Mouse (Mus musculus) spleen, adult 2 months (tissue): ENCODE measurements around the gene Nprl2. TPM values are rescaled to one million over a fixed set of nuclear protein-coding genes. Genes with fewer than 3 reads are reported as not detected.

Experiments used
- DNase-seq, 2 experiments: peaks; one replicate each; pipeline versions ENCODE4 v3.0.0 to v3.0.0-alpha.2; 2012 to 2021; ENCODE audit warnings: low spot score in 2 of 2, low read depth in 1 of 2
- H3K27ac ChIP-seq: fragments of 200-500 bp; 2 replicates; pipeline ENCODE4 v1.5.1; 2012; ENCODE audit warnings: low read length, inconsistent platforms; ENCODE audit not compliant: insufficient read depth
- H3K27me3 ChIP-seq: fragments of 200-500 bp; 2 replicates; pipeline ENCODE4 v1.6.1; 2012; ENCODE audit warnings: mild to moderate bottlenecking, moderate library complexity, low read length, inconsistent platforms; ENCODE audit not compliant: control insufficient read depth, insufficient read depth
- H3K36me3 ChIP-seq: fragments of 200-500 bp; 2 replicates; pipeline ENCODE4 v1.6.1; 2012; ENCODE audit warnings: mild to moderate bottlenecking, low read length, inconsistent platforms; ENCODE audit not compliant: control insufficient read depth, insufficient read depth
- H3K4me1 ChIP-seq: fragments of 200-500 bp; 2 replicates; pipeline ENCODE4 v1.6.1; 2011; ENCODE audit warnings: inconsistent platforms; ENCODE audit not compliant: control insufficient read depth, insufficient read depth, insufficient read length
- H3K4me3 ChIP-seq: fragments of 200-500 bp; 2 replicates; pipeline ENCODE4 v1.5.1; 2011; ENCODE audit warnings: mild to moderate bottlenecking, inconsistent platforms; ENCODE audit not compliant: insufficient read depth, insufficient read length; ENCODE audit errors: extremely low read depth
- CTCF ChIP-seq: fragments of 200-500 bp; IDR thresholded peaks from 2 replicates; pipeline ENCODE4 v1.5.1; 2011; ENCODE audit warnings: mild to moderate bottlenecking, inconsistent platforms; ENCODE audit not compliant: insufficient read depth, insufficient read length, insufficient replicate concordance; ENCODE audit errors: extremely low read depth
- POLR2A ChIP-seq: fragments of 200-500 bp; IDR thresholded peaks from 2 replicates; pipeline ENCODE4 v1.6.1; 2011; ENCODE audit warnings: low read depth, low read length, inconsistent platforms
- WGBS: fragments of 180-500 bp; shearing (Covaris S2); methylation state at CpG from one replicate; pipeline ENCODE4 v1.1.7; 2018; 5-methylcytosine and 5-hydroxymethylcytosine counted together
- polyA plus RNA-seq: library from polyadenylated mRNA; depleted of rRNA; stranded (reverse); fragments of >200 nt; gene quantifications from 2 replicates; pipeline ENCODE4 v1.2.3, GENCODE M21; 2012; rRNA removed

Nprl2 gene
- polyA plus RNA-seq, 1 experiment = 24.4 TPM

- no peak for DNase-seq
- Histone ChIP-seq H3K36me3 (peaks cover 27% of the 10 kb centered on the region), H3K4me1 (no peaks in the 10 kb centered on the region; the same call in 1 of the 2 replicates), H3K4me3 (no peak overlapping the region), H3K27me3 (no peaks in the 10 kb centered on the region), H3K27ac (peak overlapping the region; percentile 9; the same call in 1 of the 2 replicates)
- no peak for TF ChIP-seq POLR2A
- no peak for TF ChIP-seq CTCF
- 88% methylated on average over 11 of the region's 11 CpGs for WGBS
Observed at GRCm38 (mm10) chr9:107593101-107593976, 51.3 kb downstream of the Nprl2 start.

DNA sequence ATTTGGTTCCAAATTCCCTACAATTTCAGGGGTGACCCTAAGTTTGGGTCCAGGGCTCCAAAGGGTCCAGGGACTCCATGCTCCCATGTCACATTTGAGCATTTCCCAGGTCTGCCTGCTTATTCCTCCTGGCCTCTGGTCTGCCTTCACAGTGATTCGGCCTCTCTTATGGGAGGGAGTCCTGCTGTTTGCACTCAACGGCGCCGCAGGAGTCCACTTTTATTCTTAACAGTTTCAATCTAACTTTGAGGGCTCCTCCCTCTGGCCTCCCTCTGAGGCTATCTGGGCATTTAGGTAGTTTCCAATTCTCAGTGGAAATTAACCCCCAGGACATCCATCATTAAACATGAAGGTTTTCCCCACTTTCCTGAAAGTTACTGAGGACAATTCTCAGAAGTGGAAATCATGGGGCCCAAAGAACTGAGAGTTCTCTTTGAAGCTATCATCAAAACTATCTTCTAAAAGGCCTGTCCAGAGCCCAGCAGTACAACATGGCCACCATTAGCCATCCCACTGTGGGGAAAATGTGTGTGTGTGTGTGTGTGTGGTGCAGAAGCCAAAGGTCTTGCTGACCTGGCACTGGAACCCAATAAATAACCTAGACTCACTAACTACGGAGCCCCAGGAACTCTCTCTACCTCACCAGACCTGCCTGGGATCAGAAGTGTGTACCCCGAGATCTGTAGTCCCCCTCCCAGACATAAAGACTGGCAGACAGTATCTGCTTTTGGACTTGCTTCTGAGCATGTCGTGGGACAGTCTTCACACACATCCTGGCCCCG is 52.4 kb downstream of the Nprl2 start:
- Histone ChIP-seq H3K36me3 (peaks cover 27% of the 10 kb centered on the region), H3K4me3 (no peak overlapping the region), H3K27ac (no peak overlapping the region), H3K27me3 (no peaks in the 10 kb centered on the region), H3K4me1 (no peaks in the 10 kb centered on the region)
- DNase-seq = no peak
- TF ChIP-seq POLR2A = no peak
- TF ChIP-seq CTCF = no peak
- WGBS = 91% methylated on average over 8 of the region's 8 CpGs

Other genes with a start within 250 kb of the Nprl2 start
- gene Cish, start 246.2 kb upstream of the Nprl2 start, polyA plus RNA-seq = 9.3 and 13.3 TPM in 2 replicates
- gene Hemk1, start 203.9 kb upstream of the Nprl2 start, polyA plus RNA-seq = 11.0 and 12.2 TPM in 2 replicates
- 0.29 and 0.50 TPM in 2 replicates for gene 6430571L13Rik, start 201.6 kb upstream of the Nprl2 start, polyA plus RNA-seq
- 1.6 and 2.2 TPM in 2 replicates for gene Cacna2d2, start 142.6 kb upstream of the Nprl2 start, polyA plus RNA-seq
- 28.6 and 33.4 TPM in 2 replicates for gene Tmem115, start 8.3 kb upstream of the Nprl2 start, polyA plus RNA-seq
- gene Cyb561d2, start within 50 bp of the Nprl2 start, polyA plus RNA-seq = 33.1 and 42.8 TPM in 2 replicates
- gene Zmynd10, start 5.1 kb downstream of the Nprl2 start, polyA plus RNA-seq = 0.84 and 0.88 TPM in 2 replicates
- 20.9 and 23.5 TPM in 2 replicates for gene Rassf1, start 9.3 kb downstream of the Nprl2 start, polyA plus RNA-seq
- gene Tusc2, start 21.0 kb downstream of the Nprl2 start, polyA plus RNA-seq = 32.5 and 49.1 TPM in 2 replicates
- gene Hyal2, start 25.7 kb downstream of the Nprl2 start, polyA plus RNA-seq = 38.1 and 44.3 TPM in 2 replicates
- gene Hyal1, start 34.7 kb downstream of the Nprl2 start, polyA plus RNA-seq = 3.2 and 3.7 TPM in 2 replicates
- 34.1 and 36.8 TPM in 2 replicates for gene Naa80, start 36.7 kb downstream of the Nprl2 start, polyA plus RNA-seq
- gene Hyal3, start 38.6 kb downstream of the Nprl2 start, polyA plus RNA-seq = 0.54 and 1.00 TPM in 2 replicates
- gene Ifrd2, start 45.4 kb downstream of the Nprl2 start, polyA plus RNA-seq = 71.2 and 78.3 TPM in 2 replicates
- gene Sema3b, start 67.0 kb downstream of the Nprl2 start, polyA plus RNA-seq = 3.3 TPM in 2 replicates
- 752 and 1,030 TPM in 2 replicates for gene Gnai2, start 93.1 kb downstream of the Nprl2 start, polyA plus RNA-seq
- 10.6 and 13.9 TPM in 2 replicates for gene Slc38a3, start 127.3 kb downstream of the Nprl2 start, polyA plus RNA-seq
- gene Gnat1, start 137.5 kb downstream of the Nprl2 start, polyA plus RNA-seq = not detected in 2 replicates
- 61.1 and 61.6 TPM in 2 replicates for gene Sema3f, start 168.2 kb downstream of the Nprl2 start, polyA plus RNA-seq
- 70.3 and 76.0 TPM in 2 replicates for gene Rbm5, start 228.8 kb downstream of the Nprl2 start, polyA plus RNA-seq